Mouse (Mus musculus) spleen, postnatal 4 days (tissue): ENCODE measurements around the gene Ildr1.

Experiments used
- DNase-seq, 2 experiments: peaks; one replicate each; pipeline ENCODE4 v3.0.0; 2022; ENCODE audit warnings: low spot score in 2 of 2

Ildr1 gene

DNA sequence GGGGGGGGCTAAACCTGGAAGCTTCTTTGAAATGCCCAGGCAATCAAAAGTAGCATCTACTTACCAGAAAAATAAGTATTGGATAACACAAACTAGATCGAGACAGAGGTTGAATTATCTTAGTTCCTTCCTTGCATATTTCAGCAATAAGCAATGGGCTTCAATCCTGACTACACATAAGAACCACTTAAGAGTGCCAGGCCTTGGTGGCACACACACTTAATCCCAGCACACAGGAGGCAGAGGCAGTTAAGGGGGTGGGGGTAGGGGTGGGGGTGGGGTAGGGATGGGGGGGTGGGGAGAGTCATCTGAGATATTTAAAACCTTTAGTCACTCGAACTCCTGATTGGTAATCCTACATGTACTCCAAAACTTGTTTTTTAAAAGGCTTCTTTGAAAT, 77.5 kb downstream of the Ildr1 start:
- DNase-seq = no peak

DNA sequence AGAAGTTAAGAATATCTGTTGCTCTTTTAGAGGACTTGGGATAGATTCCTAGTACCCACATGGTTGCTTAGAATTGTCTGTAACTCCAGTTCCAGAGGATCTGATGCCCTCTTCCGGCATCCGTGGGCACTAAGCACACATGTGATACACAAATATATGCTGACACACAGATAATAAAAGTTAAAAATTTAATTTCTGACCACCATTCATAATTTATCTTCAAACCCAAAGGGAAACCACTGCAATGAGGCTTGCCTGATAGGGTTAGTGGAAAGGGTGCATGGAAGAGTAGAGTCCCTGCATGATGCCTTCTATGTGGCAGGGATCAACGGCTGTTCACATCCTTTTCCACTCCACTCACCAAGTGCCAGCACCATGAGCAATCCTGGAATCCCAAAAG, 77.9 kb downstream of the Ildr1 start:
- no peak for DNase-seq

DNA sequence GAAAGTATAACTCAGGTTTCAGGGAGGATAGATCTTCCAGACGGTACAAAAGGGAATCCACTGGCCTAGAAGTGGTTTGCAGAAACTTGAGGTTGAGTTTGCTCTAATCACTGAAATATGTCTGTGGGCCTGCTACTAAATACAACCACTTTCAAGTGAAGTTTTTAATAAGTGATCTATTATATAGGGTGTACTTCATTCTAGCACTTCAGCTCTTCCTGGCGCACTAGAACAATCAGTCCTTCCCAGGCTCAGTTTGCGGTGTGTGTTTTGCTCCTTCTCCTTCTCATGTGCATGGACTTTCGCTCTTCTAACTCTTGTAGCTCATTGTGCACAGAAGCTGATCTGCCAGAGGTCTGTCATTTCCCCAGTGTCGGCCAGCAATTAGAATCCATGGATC, 79.2 kb downstream of the Ildr1 start:
- no peak for DNase-seq

DNA sequence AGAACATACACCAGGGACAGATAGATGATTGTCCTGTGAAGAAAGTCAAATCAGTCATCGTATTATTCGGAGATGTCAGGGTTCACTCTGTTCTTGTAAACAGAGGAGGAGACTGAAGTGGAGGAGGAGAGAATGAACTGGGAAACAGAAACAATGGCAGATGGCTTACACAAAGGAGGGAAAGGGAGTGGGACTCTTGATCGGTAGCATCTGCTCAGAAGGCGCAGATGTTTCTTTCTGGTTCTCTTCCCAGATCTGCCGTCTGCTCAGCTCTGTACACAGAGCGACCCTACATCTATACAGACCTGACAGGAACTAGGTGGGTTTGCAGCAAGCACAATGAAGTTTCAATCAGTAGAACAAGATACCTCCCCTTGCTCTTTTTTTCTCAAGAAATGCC, 81.9 kb downstream of the Ildr1 start:
- DNase-seq = no peak
